Mouse (Mus musculus): ENCODE measurements at regions not wholly inside any gene's neighbourhood (a gene's known extent, or its start where the extent isn't known, plus 50 kb on each side); places are given as distances from the start of the nearest gene placed in this dataset.

DNA sequence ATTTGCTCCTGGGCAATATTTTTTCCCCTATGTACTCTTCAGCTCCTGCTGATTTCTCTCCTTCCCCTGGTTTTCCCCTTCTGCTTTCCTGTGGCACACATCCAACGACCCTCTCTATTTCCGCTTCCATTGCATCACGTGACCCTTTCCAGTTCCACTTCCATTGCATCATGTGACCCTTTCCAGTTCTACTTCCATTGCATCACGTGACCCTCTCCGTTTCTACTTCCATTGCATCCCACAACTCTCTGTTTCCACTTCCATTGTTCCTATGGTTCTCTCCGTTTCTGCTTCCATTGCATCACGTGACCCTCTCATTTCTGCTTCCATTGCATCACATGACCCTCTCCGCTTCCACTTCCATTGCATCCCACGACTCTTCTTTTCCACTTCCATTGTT lies 199.5 kb upstream of the Wdfy3 start:
- TF ChIP-seq POLR2A (IDR thresholded peaks at IDR 0.05; ENCODE audit: control insufficient read depth, extremely low read depth, insufficient read depth, low read length, poor library complexity) (no peak), CTCF (IDR thresholded peaks at IDR 0.05; ENCODE audit: borderline replicate concordance, control insufficient read depth, extremely low read depth, insufficient read depth, low read length, poor library complexity) (no peak)
